Mouse (Mus musculus): ENCODE results near the gene Ldhb.

The Ldhb gene

DNA sequence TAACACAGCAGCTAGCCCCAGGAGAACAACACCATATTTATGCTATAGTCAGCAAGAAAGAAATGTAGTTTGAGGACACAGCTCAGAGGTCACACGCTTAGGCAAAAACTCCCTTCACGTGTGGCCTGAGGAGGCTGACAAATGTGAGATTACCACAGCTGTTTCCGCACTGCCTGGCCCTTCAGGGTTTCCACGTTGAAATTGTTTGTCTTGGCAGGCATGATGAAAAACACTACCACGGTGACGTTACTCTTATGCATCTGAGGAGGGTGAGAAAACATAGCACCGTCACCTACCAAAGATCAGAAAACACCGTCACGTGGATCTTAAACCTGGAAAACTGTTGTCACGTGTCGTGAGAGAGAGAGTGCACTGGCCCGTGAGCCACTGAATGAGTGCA lies 56.4 kb downstream of the Ldhb start:
- no peak for DNase-seq (ENCODE audit: low read depth, low spot score)

Data from WW6 (cell line).